Mouse (Mus musculus) cerebellum, adult 11-12 months (tissue): ENCODE measurements around the gene Nup214.
"Not testable (repeated sequence)": the region's sequence is repeated elsewhere in the genome, so short reads cannot be mapped to it uniquely, and the experiment has no call there.

Experiments
- DNase-seq: peaks from one replicate; pipeline ENCODE4 v3.0.0; 2022

Nup214 gene

GRCm38 (mm10) chr2:31965110-31965509 lies 9.1 kb upstream of the Nup214 start:
- DNase-seq: no peak

- DNase-seq: no peak
Measured at GRCm38 (mm10) chr2:31966801-31967200, 7.4 kb upstream of the Nup214 start.

GRCm38 (mm10) chr2:31972589-31972988 lies 1.6 kb upstream of the Nup214 start:
- no peak for DNase-seq

- no peak for DNase-seq
Measured at GRCm38 (mm10) chr2:31974809-31975371, 654 bp downstream of the Nup214 start.

GRCm38 (mm10) chr2:31987774-31988173 lies 13.5 kb downstream of the Nup214 start:
- DNase-seq: no peak

GRCm38 (mm10) chr2:31990961-31991360 lies 16.7 kb downstream of the Nup214 start:
- no peak for DNase-seq

- DNase-seq: no peak
Measured at GRCm38 (mm10) chr2:31994896-31995295, 20.7 kb downstream of the Nup214 start.

GRCm38 (mm10) chr2:31996060-31996459 lies 21.8 kb downstream of the Nup214 start:
- DNase-seq: no peak

GRCm38 (mm10) chr2:31997539-31997938 lies 23.3 kb downstream of the Nup214 start:
- no peak for DNase-seq

GRCm38 (mm10) chr2:31998443-31998842 lies 24.2 kb downstream of the Nup214 start:
- no peak for DNase-seq

GRCm38 (mm10) chr2:32008311-32008710 lies 34.1 kb downstream of the Nup214 start:
- no peak for DNase-seq

GRCm38 (mm10) chr2:32008716-32009115 lies 34.5 kb downstream of the Nup214 start:
- no peak for DNase-seq

GRCm38 (mm10) chr2:32019704-32020103 lies 45.5 kb downstream of the Nup214 start:
- no peak for DNase-seq

GRCm38 (mm10) chr2:32020229-32020628 lies 46.0 kb downstream of the Nup214 start:
- DNase-seq: no peak

GRCm38 (mm10) chr2:32024372-32024771 lies 50.1 kb downstream of the Nup214 start:
- DNase-seq: no peak

GRCm38 (mm10) chr2:32029636-32030035 lies 55.4 kb downstream of the Nup214 start:
- peak; percentile 58 for DNase-seq

- peak; percentile 26 for DNase-seq
Measured at GRCm38 (mm10) chr2:32033436-32033835, 59.2 kb downstream of the Nup214 start.

- DNase-seq: no peak
Measured at GRCm38 (mm10) chr2:32034206-32034605, 60.0 kb downstream of the Nup214 start.

- no peak for DNase-seq
Measured at GRCm38 (mm10) chr2:32037279-32037858, 63.1 kb downstream of the Nup214 start.

GRCm38 (mm10) chr2:32038661-32039081 lies 64.4 kb downstream of the Nup214 start:
- peak; percentile 56 for DNase-seq

- not testable (repeated sequence) for DNase-seq
Measured at GRCm38 (mm10) chr2:32040646-32041045, 66.4 kb downstream of the Nup214 start.

- DNase-seq: no peak
Measured at GRCm38 (mm10) chr2:32041087-32041486, 66.9 kb downstream of the Nup214 start.

- DNase-seq: no peak
Measured at GRCm38 (mm10) chr2:32043836-32044235, 69.6 kb downstream of the Nup214 start.

GRCm38 (mm10) chr2:32045375-32045774 lies 71.1 kb downstream of the Nup214 start:
- no peak for DNase-seq

GRCm38 (mm10) chr2:32046009-32046408 lies 71.8 kb downstream of the Nup214 start:
- no peak for DNase-seq
